Mouse (Mus musculus) forebrain, embryonic 13.5 days (tissue): ENCODE data around the gene Sike1. TPM values are rescaled to one million over a fixed set of nuclear protein-coding genes. Genes with fewer than 3 reads are reported as not detected.

Source experiments
- ATAC-seq: fragments of 200-750 bp; cut with Nextera tagmentation; 2 replicates; pipeline ENCODE4 v1.8.0; 2017
- H3K27ac ChIP-seq: fragments of 300-500 bp; sonication (generic); 2 replicates; pipeline ENCODE4 v1.5.1; 2015; ENCODE audit warnings: inconsistent platforms, mild to moderate bottlenecking, moderate library complexity
- H3K27me3 ChIP-seq: fragments of 300-500 bp; sonication (generic); 2 replicates; pipeline ENCODE4 v1.6.1; 2015; ENCODE audit warnings: mild to moderate bottlenecking, inconsistent platforms
- H3K36me3 ChIP-seq: fragments of 300-500 bp; sonication (generic); 2 replicates; pipeline ENCODE4 v1.6.1; 2015; ENCODE audit warnings: mild to moderate bottlenecking, inconsistent platforms; ENCODE audit not compliant: poor library complexity, severe bottlenecking
- H3K4me1 ChIP-seq: fragments of 300-500 bp; sonication (generic); 2 replicates; pipeline ENCODE4 v1.6.1; 2015; ENCODE audit warnings: inconsistent platforms
- H3K4me2 ChIP-seq: fragments of 300-500 bp; sonication (generic); 2 replicates; pipeline ENCODE4 v1.6.1; 2015; ENCODE audit warnings: inconsistent platforms, mild to moderate bottlenecking, moderate library complexity
- H3K4me3 ChIP-seq: fragments of 300-500 bp; sonication (generic); 2 replicates; pipeline ENCODE4 v1.5.1; 2015; ENCODE audit warnings: mild to moderate bottlenecking, inconsistent platforms
- H3K9ac ChIP-seq: fragments of 300-500 bp; sonication (generic); 2 replicates; pipeline ENCODE4 v1.6.1; 2015; ENCODE audit warnings: mild to moderate bottlenecking, inconsistent platforms
- H3K9me3 ChIP-seq: fragments of 300-500 bp; sonication (generic); replicated peaks from 2 replicates; pipeline ENCODE4 v1.6.1; 2016; ENCODE audit warnings: inconsistent platforms
- WGBS: fragments of 180-500 bp; shearing (Covaris S2); methylation state at CpG from one replicate; pipeline ENCODE4 v1.1.7; 2015; 5-methylcytosine and 5-hydroxymethylcytosine counted together
- polyA plus RNA-seq: library from polyadenylated mRNA; unstranded; fragments of >200 nt; fragmentation: Nextera tagmentation; extraction: Ambion mirVana; gene quantifications from 2 replicates; pipeline ENCODE4 v1.2.1, GENCODE M21; 2015

The Sike1 gene
- 54.5 and 61.0 TPM in 2 replicates for polyA plus RNA-seq

- Histone ChIP-seq H3K27me3 (no peaks in the 10 kb centered on the region), H3K9ac (peak within 1 kb of the TSS; percentile 89), H3K4me1 (peaks cover 15% of the 10 kb centered on the region), H3K27ac (peak within 1 kb of the TSS; percentile 78), H3K36me3 (peaks cover 29% of the 10 kb centered on the region), H3K4me2 (peak within 1 kb of the TSS; percentile 69), H3K4me3 (peak within 1 kb of the TSS; percentile 69), H3K9me3 (no peaks in the 10 kb centered on the region; the same call in 1 of the 2 replicates)
- ATAC-seq, result peak; percentile 98
- WGBS, result under 1% methylated on average over 43 of the region's 60 CpGs
Observed at GRCm38 (mm10) chr3:102995605-102996321, at the start of gene Sike1. TSS of gene Sike1 (plus strand) at chr3:102995708.

GRCm38 (mm10) chr3:102946312-102946711 is 49.2 kb upstream of the Sike1 start:
- no peaks in the 10 kb centered on the region for H3K4me1 ChIP-seq
- H3K36me3 ChIP-seq, result no peaks in the 10 kb centered on the region
- no peak overlapping the region for H3K9ac ChIP-seq
- H3K9me3 ChIP-seq, result no peaks in the 10 kb centered on the region
- no peak overlapping the region for H3K4me3 ChIP-seq
- no peak overlapping the region for H3K27ac ChIP-seq
- WGBS, result 85% methylated on average over 3 of the region's 3 CpGs
- no peak overlapping the region for H3K4me2 ChIP-seq
- no peaks in the 10 kb centered on the region for H3K27me3 ChIP-seq
- ATAC-seq, result no peak

GRCm38 (mm10) chr3:102946861-102947260 is 48.6 kb upstream of the Sike1 start:
- no peak overlapping the region for H3K4me3 ChIP-seq
- no peak overlapping the region for H3K27ac ChIP-seq
- H3K9me3 ChIP-seq, result no peaks in the 10 kb centered on the region
- no peaks in the 10 kb centered on the region for H3K4me1 ChIP-seq
- ATAC-seq, result no peak
- no peak overlapping the region for H3K4me2 ChIP-seq
- no peak overlapping the region for H3K9ac ChIP-seq
- H3K36me3 ChIP-seq, result no peaks in the 10 kb centered on the region
- H3K27me3 ChIP-seq, result no peaks in the 10 kb centered on the region
- WGBS, result 40% methylated on average over 5 of the region's 5 CpGs

GRCm38 (mm10) chr3:102954476-102954875 is 41.0 kb upstream of the Sike1 start:
- H3K4me1 ChIP-seq, result no peaks in the 10 kb centered on the region
- 93% methylated on average over 12 of the region's 12 CpGs for WGBS
- no peak for ATAC-seq
- no peak overlapping the region for H3K9ac ChIP-seq
- no peaks in the 10 kb centered on the region for H3K27me3 ChIP-seq
- no peaks in the 10 kb centered on the region for H3K36me3 ChIP-seq
- no peak overlapping the region for H3K4me2 ChIP-seq
- no peak overlapping the region for H3K4me3 ChIP-seq
- no peaks in the 10 kb centered on the region for H3K9me3 ChIP-seq
- no peak overlapping the region for H3K27ac ChIP-seq

GRCm38 (mm10) chr3:102955143-102955542 is 40.4 kb upstream of the Sike1 start:
- H3K27me3 ChIP-seq, result no peaks in the 10 kb centered on the region
- no peak overlapping the region for H3K27ac ChIP-seq
- H3K4me2 ChIP-seq, result no peak overlapping the region
- no peaks in the 10 kb centered on the region for H3K4me1 ChIP-seq
- no peaks in the 10 kb centered on the region for H3K36me3 ChIP-seq
- H3K9ac ChIP-seq, result no peak overlapping the region
- H3K9me3 ChIP-seq, result no peaks in the 10 kb centered on the region
- no peak overlapping the region for H3K4me3 ChIP-seq
- ATAC-seq, result no peak
- 85% methylated on average over 3 of the region's 3 CpGs for WGBS

GRCm38 (mm10) chr3:102955596-102955995 is 39.9 kb upstream of the Sike1 start:
- no peaks in the 10 kb centered on the region for H3K9me3 ChIP-seq
- WGBS, result 51% methylated on average over 3 of the region's 3 CpGs
- no peaks in the 10 kb centered on the region for H3K4me1 ChIP-seq
- H3K4me3 ChIP-seq, result no peak overlapping the region
- H3K9ac ChIP-seq, result no peak overlapping the region
- no peak overlapping the region for H3K4me2 ChIP-seq
- H3K27me3 ChIP-seq, result no peaks in the 10 kb centered on the region
- no peaks in the 10 kb centered on the region for H3K36me3 ChIP-seq
- no peak for ATAC-seq
- no peak overlapping the region for H3K27ac ChIP-seq

- Histone ChIP-seq H3K27me3 (no peaks in the 10 kb centered on the region), H3K27ac (no peak within 1 kb of the TSS), H3K36me3 (no peaks in the 10 kb centered on the region), H3K9ac (no peak within 1 kb of the TSS), H3K4me3 (no peak within 1 kb of the TSS), H3K4me2 (no peak within 1 kb of the TSS), H3K9me3 (no peaks in the 10 kb centered on the region), H3K4me1 (no peaks in the 10 kb centered on the region)
- 73% methylated on average over 3 of the region's 3 CpGs for WGBS
- no peak for ATAC-seq
Observed at GRCm38 (mm10) chr3:102964033-102964432, 31.5 kb upstream of the Sike1 start, which contains the start of gene Nr1h5. TSS of gene Nr1h5 (minus strand) at chr3:102964133.

GRCm38 (mm10) chr3:102970067-102970466 is 25.4 kb upstream of the Sike1 start:
- Histone ChIP-seq H3K4me1 (0 out of 2 replicates have a peak, but pooled peaks cover 7% of the 10 kb centered on the region), H3K4me3 (no peak overlapping the region), H3K27ac (no peak overlapping the region), H3K9me3 (no peaks in the 10 kb centered on the region), H3K27me3 (0 out of 2 replicates have a peak, but pooled peaks cover 5% of the 10 kb centered on the region), H3K36me3 (no peaks in the 10 kb centered on the region), H3K4me2 (peak overlapping the region; percentile 28; the same call in 1 of the 2 replicates), H3K9ac (no peak overlapping the region)
- 29% methylated on average over 9 of the region's 9 CpGs for WGBS
- peak; percentile 51; the same call in 1 of the 2 replicates for ATAC-seq

GRCm38 (mm10) chr3:102970508-102970907 is 25.0 kb upstream of the Sike1 start:
- H3K9ac ChIP-seq, result no peak overlapping the region
- no peaks in the 10 kb centered on the region for H3K36me3 ChIP-seq
- WGBS, result 89% methylated on average over 3 of the region's 3 CpGs
- H3K4me2 ChIP-seq, result no peak overlapping the region
- H3K4me1 ChIP-seq, result 0 out of 2 replicates have a peak, but pooled peaks cover 7% of the 10 kb centered on the region
- ATAC-seq, result no peak
- H3K9me3 ChIP-seq, result no peaks in the 10 kb centered on the region
- H3K27ac ChIP-seq, result no peak overlapping the region
- H3K4me3 ChIP-seq, result no peak overlapping the region
- 0 out of 2 replicates have a peak, but pooled peaks cover 5% of the 10 kb centered on the region for H3K27me3 ChIP-seq

GRCm38 (mm10) chr3:102976906-102977305 is 18.6 kb upstream of the Sike1 start:
- WGBS, result 75% methylated on average over 4 of the region's 4 CpGs
- Histone ChIP-seq H3K27me3 (0 out of 2 replicates have a peak, but pooled peaks cover 3% of the 10 kb centered on the region), H3K4me2 (no peak overlapping the region), H3K27ac (no peak overlapping the region), H3K36me3 (no peaks in the 10 kb centered on the region), H3K9me3 (no peaks in the 10 kb centered on the region), H3K4me1 (peaks cover 12% of the 10 kb centered on the region), H3K9ac (no peak overlapping the region), H3K4me3 (no peak overlapping the region)
- no peak for ATAC-seq

GRCm38 (mm10) chr3:102979550-102980348 is 15.8 kb upstream of the Sike1 start:
- Histone ChIP-seq H3K27ac (peak overlapping the region; percentile 81), H3K9me3 (no peaks in the 10 kb centered on the region), H3K4me2 (peak overlapping the region; percentile 46), H3K36me3 (no peaks in the 10 kb centered on the region), H3K4me1 (peaks cover 12% of the 10 kb centered on the region), H3K9ac (peak overlapping the region; percentile 27; the same call in 1 of the 2 replicates), H3K4me3 (peak overlapping the region; percentile 11; the same call in 1 of the 2 replicates), H3K27me3 (0 out of 2 replicates have a peak, but pooled peaks cover under 1% of the 10 kb centered on the region)
- WGBS, result 3% methylated on average over 10 of the region's 10 CpGs
- ATAC-seq, result peak; percentile 99

GRCm38 (mm10) chr3:102980349-102980736 is 15.2 kb upstream of the Sike1 start:
- H3K36me3 ChIP-seq, result no peaks in the 10 kb centered on the region
- peaks cover 12% of the 10 kb centered on the region for H3K4me1 ChIP-seq
- H3K4me2 ChIP-seq, result peak overlapping the region; percentile 46
- 21% methylated on average over 3 of the region's 3 CpGs for WGBS
- H3K27me3 ChIP-seq, result no peaks in the 10 kb centered on the region
- peak overlapping the region; percentile 81 for H3K27ac ChIP-seq
- H3K4me3 ChIP-seq, result peak overlapping the region; percentile 11; the same call in 1 of the 2 replicates
- peak; percentile 50 for ATAC-seq
- H3K9ac ChIP-seq, result peak overlapping the region; percentile 27; the same call in 1 of the 2 replicates
- no peaks in the 10 kb centered on the region for H3K9me3 ChIP-seq
